Mouse (Mus musculus) forebrain, postnatal 0 days (tissue): ENCODE measurements around the gene Hsfy2. TPM values are rescaled to one million over a fixed set of nuclear protein-coding genes. Genes with fewer than 3 reads are reported as not detected.

ENCODE experiments used
- ATAC-seq: fragments of 200-750 bp; cut with Nextera tagmentation; 2 replicates; pipeline ENCODE4 v1.8.0; 2017; ENCODE audit warnings: mild to moderate bottlenecking, moderate library complexity
- DNase-seq: peaks from one replicate; pipeline ENCODE4 v3.0.0-alpha.2; 2015
- H3K27ac ChIP-seq: fragments of 300-500 bp; sonication (generic); 2 replicates; pipeline ENCODE4 v1.5.1; 2014; ENCODE audit warnings: low read depth, mild to moderate bottlenecking, antibody characterized with exemption, low read length, moderate library complexity, mixed read lengths
- H3K27me3 ChIP-seq: fragments of 300-500 bp; sonication (generic); 2 replicates; pipeline ENCODE4 v1.6.1; 2014; ENCODE audit warnings: mild to moderate bottlenecking, low read length, mixed read lengths; ENCODE audit not compliant: insufficient read depth
- H3K36me3 ChIP-seq: fragments of 300-500 bp; sonication (generic); 2 replicates; pipeline ENCODE4 v1.6.1; 2014; ENCODE audit warnings: mild to moderate bottlenecking, moderate library complexity; ENCODE audit not compliant: insufficient read depth
- H3K4me1 ChIP-seq: fragments of 300-500 bp; sonication (generic); 2 replicates; pipeline ENCODE4 v1.6.1; 2014; ENCODE audit warnings: antibody characterized with exemption; ENCODE audit not compliant: insufficient read depth
- H3K4me2 ChIP-seq: fragments of 300-500 bp; sonication (generic); 2 replicates; pipeline ENCODE4 v1.6.1; 2014; ENCODE audit warnings: low read depth, mild to moderate bottlenecking, moderate library complexity
- H3K4me3 ChIP-seq: fragments of 300-500 bp; sonication (generic); 2 replicates; pipeline ENCODE4 v1.5.1; 2014; ENCODE audit warnings: low read depth, low read length, mixed read lengths
- H3K9ac ChIP-seq: fragments of 300-500 bp; sonication (generic); 2 replicates; pipeline ENCODE4 v1.6.1; 2014; ENCODE audit warnings: mild to moderate bottlenecking
- H3K9me3 ChIP-seq: fragments of 300-500 bp; sonication (generic); 2 replicates; pipeline ENCODE4 v1.6.1; 2016; ENCODE audit warnings: low read length
- CTCF ChIP-seq: sonication (generic); IDR thresholded peaks from 2 replicates; pipeline ENCODE4 v1.5.1; 2016; ENCODE audit warnings: antibody characterized with exemption, control low read depth, low read depth
- WGBS: fragments of 180-500 bp; shearing (Covaris S2); extraction: QIAGEN DNeasy Blood & Tissue Kit; methylation state at CpG from one replicate; pipeline ENCODE4 v1.1.7; 2014; 5-methylcytosine and 5-hydroxymethylcytosine counted together
- polyA plus RNA-seq: library from polyadenylated mRNA; unstranded; fragments of >200 nt; fragmentation: Nextera tagmentation; extraction: Ambion mirVana; gene quantifications from 2 replicates; pipeline ENCODE4 v1.2.1, GENCODE M21; 2015
- total RNA-seq: library from RNA; depleted of rRNA; stranded (reverse); fragments of >200 nt; gene quantifications from 2 replicates; pipeline ENCODE4 v1.2.3, GENCODE M21; 2014; rRNA removed

Hsfy2 gene
- total RNA-seq: not detected in 2 replicates
- not detected in 2 replicates for polyA plus RNA-seq

GRCm38 (mm10) chr1:56637335-56637734, at the start of gene Hsfy2:
Gene Hsfy2, minus strand, starts transcription at chr1:56637435.
- WGBS: 89% methylated on average over 2 of the region's 2 CpGs
- Histone ChIP-seq H3K27me3 (no peaks in the 10 kb centered on the region), H3K27ac (no peak within 1 kb of the TSS), H3K4me3 (no peak within 1 kb of the TSS), H3K4me2 (no peak within 1 kb of the TSS), H3K36me3 (no peaks in the 10 kb centered on the region), H3K9ac (no peak within 1 kb of the TSS), H3K9me3 (no peaks in the 10 kb centered on the region), H3K4me1 (no peaks in the 10 kb centered on the region)
- DNase-seq (no peak), ATAC-seq (no peak)
- TF ChIP-seq CTCF: no peak

GRCm38 (mm10) chr1:56685053-56685557, 47.9 kb upstream of the Hsfy2 start:
- H3K4me3 ChIP-seq: no peak overlapping the region
- no peak overlapping the region for H3K4me2 ChIP-seq
- H3K27me3 ChIP-seq: no peaks in the 10 kb centered on the region
- H3K9ac ChIP-seq: no peak overlapping the region
- WGBS: 71% methylated on average over 1 of the region's 1 CpGs
- no peaks in the 10 kb centered on the region for H3K36me3 ChIP-seq
- H3K27ac ChIP-seq: no peak overlapping the region
- DNase-seq (no peak), ATAC-seq (no peak)
- no peaks in the 10 kb centered on the region for H3K4me1 ChIP-seq
- no peaks in the 10 kb centered on the region for H3K9me3 ChIP-seq
- no peak for TF ChIP-seq CTCF

GRCm38 (mm10) chr1:56684512-56684911, 47.3 kb upstream of the Hsfy2 start:
- no peak for TF ChIP-seq CTCF
- ATAC-seq (peak; percentile 40; the same call in 1 of the 2 replicates), DNase-seq (peak; percentile 4)
- no peaks in the 10 kb centered on the region for H3K4me1 ChIP-seq
- no peak overlapping the region for H3K27ac ChIP-seq
- no peak overlapping the region for H3K4me3 ChIP-seq
- no peak overlapping the region for H3K4me2 ChIP-seq
- H3K9me3 ChIP-seq: no peaks in the 10 kb centered on the region
- H3K9ac ChIP-seq: no peak overlapping the region
- H3K36me3 ChIP-seq: no peaks in the 10 kb centered on the region
- no peaks in the 10 kb centered on the region for H3K27me3 ChIP-seq

GRCm38 (mm10) chr1:56681258-56681657, 44.0 kb upstream of the Hsfy2 start:
- no peaks in the 10 kb centered on the region for H3K4me1 ChIP-seq
- no peaks in the 10 kb centered on the region for H3K9me3 ChIP-seq
- no peak overlapping the region for H3K9ac ChIP-seq
- WGBS: 82% methylated on average over 2 of the region's 2 CpGs
- ATAC-seq (no peak), DNase-seq (no peak)
- no peak for TF ChIP-seq CTCF
- H3K27ac ChIP-seq: no peak overlapping the region
- no peak overlapping the region for H3K4me2 ChIP-seq
- H3K27me3 ChIP-seq: no peaks in the 10 kb centered on the region
- no peaks in the 10 kb centered on the region for H3K36me3 ChIP-seq
- H3K4me3 ChIP-seq: no peak overlapping the region

DNA sequence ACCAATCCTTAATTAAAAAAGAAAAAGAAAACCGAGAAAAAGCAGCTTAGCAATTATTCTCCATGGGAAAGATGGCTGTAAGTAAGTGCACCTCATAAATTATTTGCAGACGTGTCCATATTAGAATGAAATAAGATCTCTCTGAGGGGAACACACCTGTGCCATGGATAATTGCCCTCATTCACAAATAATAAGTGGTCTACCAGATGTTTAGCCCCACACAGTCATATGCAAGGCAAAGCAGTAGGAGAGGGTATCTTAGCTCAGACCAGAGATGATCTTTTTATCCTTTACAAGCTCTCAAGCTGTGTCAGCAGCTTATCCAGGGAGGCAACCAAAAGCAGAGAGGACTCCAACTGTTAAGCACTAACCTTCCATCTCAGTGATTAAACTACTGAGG, 38.0 kb upstream of the Hsfy2 start:
- no peaks in the 10 kb centered on the region for H3K9me3 ChIP-seq
- no peak for TF ChIP-seq CTCF
- no peaks in the 10 kb centered on the region for H3K4me1 ChIP-seq
- H3K27me3 ChIP-seq: no peaks in the 10 kb centered on the region
- no peak overlapping the region for H3K9ac ChIP-seq
- H3K4me2 ChIP-seq: no peak overlapping the region
- 46% methylated on average over 2 of the region's 2 CpGs for WGBS
- H3K4me3 ChIP-seq: no peak overlapping the region
- H3K36me3 ChIP-seq: no peaks in the 10 kb centered on the region
- H3K27ac ChIP-seq: no peak overlapping the region
- no peak for DNase-seq
- no peak for ATAC-seq

GRCm38 (mm10) chr1:56674601-56675000, 37.4 kb upstream of the Hsfy2 start:
- H3K4me2 ChIP-seq: no peak overlapping the region
- WGBS: 86% methylated on average over 3 of the region's 3 CpGs
- ATAC-seq (no peak), DNase-seq (no peak)
- H3K9me3 ChIP-seq: no peaks in the 10 kb centered on the region
- no peaks in the 10 kb centered on the region for H3K4me1 ChIP-seq
- no peak overlapping the region for H3K9ac ChIP-seq
- H3K4me3 ChIP-seq: no peak overlapping the region
- no peaks in the 10 kb centered on the region for H3K36me3 ChIP-seq
- no peaks in the 10 kb centered on the region for H3K27me3 ChIP-seq
- H3K27ac ChIP-seq: no peak overlapping the region
- no peak for TF ChIP-seq CTCF

DNA sequence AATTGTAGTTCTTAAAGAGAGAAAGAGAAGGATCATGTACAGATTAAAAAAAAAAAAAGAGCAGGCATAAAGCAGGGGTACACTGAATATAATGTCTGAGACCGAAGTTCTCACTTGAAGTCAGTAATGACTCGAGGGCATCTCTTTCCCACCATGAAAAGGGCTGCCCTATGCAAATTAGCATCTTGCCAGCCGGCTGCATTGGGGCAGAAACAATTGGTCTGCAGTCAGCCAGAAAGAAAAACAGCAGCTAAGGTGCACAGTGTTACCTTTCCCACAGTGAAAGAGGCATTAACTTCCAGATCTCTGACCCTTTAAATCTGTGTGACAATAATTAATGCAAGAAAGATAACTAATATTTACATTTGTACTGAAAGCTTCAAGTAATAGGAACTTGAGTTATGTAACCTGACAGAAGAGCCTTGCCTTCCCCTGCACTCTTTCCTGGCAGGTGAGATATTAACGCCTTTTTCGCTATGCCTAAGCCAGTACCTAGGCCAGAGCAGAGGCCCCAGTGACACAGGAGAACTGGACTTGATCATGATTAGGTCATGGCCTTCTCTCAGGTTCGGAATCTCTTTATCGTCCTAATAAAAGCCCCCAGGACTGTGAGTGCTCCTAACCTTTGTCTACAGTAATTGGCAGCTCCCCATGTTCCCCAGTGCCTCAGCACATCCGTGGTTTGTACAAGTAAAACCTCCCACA, 34.2 kb upstream of the Hsfy2 start:
- Histone ChIP-seq H3K4me3 (no peak overlapping the region), H3K9me3 (no peaks in the 10 kb centered on the region), H3K36me3 (no peaks in the 10 kb centered on the region), H3K27ac (no peak overlapping the region), H3K4me2 (no peak overlapping the region), H3K4me1 (no peaks in the 10 kb centered on the region), H3K9ac (no peak overlapping the region), H3K27me3 (no peaks in the 10 kb centered on the region)
- WGBS: 21% methylated on average over 8 of the region's 8 CpGs
- no peak for ATAC-seq
- TF ChIP-seq CTCF: no peak
- no peak for DNase-seq
